Mouse (Mus musculus): ENCODE measurements around the gene Clic6.
A peak's percentile ranks its signal among the peaks of the same experiment; 100 is the strongest.

The Clic6 gene

DNA sequence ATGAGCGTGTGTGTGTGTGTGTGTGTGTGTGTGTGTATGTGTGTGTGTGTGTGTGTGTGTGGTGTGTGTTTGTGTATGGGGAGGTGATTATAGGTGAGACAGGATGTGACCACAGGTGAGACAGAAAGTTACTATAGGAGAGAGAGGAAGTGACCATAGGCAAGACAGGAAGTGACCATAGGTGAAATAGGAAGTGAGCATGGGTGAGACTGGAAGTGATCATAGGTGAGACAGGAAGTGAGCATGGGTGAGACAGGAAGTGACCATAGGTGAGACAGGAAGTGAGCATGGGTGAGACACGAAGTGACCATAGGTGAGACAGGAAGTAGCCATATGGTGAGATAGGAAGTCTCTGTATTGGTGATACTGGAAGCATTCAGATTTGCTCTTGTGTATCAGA is 49.7 kb downstream of the Clic6 start:
- DNase-seq = no peak

DNA sequence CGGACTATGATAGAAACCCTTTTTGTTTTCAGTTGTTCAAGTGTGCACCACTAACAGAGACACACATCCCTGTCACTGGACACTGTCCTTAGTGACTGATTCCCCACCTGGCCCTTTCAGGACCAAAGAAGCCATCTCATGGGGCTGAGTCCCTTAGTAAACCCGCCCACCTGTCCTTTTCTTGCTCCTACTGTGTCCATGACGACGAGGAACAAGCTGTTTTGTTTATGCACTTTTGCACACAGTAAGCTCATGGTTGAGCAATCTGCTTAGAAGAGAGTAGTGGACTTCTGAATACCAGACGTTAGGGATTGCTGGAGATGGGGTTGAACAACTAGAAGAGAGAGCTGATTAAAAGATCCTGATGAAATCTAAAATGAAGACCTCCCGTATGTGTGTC is 52.8 kb downstream of the Clic6 start:
- no peak for DNase-seq

DNA sequence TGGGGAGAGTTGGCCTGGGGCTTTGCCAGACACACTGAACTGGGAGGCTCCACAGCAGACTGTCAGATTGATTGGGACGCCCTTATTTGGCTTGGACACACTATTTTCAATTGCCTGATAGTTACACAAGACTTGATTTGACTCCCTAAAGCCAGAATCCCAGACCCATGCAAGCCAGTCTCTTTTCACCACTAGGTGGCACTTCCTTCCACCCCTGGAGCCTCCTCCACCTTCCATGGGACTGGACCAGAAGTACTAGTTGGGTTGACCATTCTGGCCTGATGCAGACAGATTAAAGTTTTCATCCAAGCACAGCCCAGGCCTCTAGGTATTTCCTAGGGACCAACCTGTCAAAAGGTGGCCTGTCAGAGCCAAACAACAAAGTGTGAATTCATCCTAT is 58.7 kb downstream of the Clic6 start:
- DNase-seq = no peak

DNA sequence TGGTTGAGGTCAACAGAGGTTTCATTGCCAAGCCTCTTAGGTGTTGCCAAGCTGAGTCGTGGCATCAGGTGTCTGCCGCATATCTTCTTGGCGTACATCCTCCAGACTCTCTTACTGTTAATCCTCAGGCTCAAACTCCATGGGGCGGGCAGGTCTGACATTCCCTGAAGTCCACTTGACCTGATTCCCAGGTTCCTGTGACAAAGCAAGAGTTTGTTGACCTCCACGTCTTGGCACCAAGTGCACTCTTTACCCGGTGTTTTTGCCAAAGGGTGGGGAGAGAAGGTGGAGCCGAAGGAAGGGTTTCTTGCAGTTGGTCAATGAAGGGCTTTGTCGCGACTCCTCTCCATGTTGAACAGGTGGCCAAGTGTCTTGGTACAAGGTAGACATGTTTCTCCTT is 63.1 kb downstream of the Clic6 start:
- DNase-seq = no peak

DNA sequence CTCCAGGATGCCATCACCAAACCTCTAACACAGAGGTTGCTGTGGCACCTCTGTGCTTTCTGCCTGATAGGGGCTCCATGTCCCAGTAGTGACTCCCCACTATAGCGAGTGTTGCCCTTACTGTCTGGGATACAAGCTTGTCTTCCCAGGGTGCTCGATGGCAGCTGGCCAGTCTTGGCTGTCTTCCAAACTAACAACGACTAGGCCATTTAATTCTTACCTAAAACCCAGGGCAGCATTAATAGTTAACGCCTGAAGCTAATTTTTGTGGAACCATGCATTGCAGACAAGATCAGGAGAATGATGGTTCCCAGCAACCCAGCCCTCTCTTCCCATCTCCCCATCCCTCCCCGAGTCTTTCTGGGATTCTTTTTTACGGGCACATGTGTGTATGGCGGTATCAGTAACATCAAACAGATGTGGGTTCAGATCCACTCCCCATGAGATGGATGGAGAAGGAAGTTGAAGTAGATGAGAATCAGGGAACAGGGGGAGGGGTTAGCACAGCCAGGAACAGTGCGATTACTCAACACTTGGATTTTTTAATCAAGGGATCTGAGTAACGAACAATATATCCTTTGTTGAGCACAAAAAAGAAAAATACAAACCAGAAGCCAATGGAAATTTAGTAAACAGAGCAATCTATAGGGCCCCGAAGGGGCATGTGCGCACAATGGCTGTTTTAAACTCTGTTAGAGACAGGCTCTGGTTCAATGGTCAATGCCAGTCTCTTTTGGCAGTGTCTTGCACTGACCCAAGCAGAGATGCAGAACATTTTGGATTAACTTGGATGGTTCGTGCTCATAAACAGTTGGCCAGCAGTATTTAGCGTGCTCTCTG is 66.0 kb downstream of the Clic6 start:
- no peak for DNase-seq

DNA sequence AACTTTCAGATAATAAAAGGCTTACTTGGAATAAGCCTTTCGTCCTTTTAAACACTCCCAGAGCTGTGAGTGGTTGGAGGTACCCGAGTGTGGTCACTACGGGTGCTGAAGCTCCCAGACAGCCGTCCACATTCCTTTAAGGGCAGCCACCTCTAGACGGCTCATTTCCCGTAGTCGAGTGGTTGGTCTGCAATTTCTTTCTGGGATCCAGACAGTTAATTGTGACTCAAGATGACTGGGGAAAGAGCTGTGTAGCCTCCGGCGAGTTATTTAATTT is 66.5 kb downstream of the Clic6 start:
- DNase-seq = no peak

DNA sequence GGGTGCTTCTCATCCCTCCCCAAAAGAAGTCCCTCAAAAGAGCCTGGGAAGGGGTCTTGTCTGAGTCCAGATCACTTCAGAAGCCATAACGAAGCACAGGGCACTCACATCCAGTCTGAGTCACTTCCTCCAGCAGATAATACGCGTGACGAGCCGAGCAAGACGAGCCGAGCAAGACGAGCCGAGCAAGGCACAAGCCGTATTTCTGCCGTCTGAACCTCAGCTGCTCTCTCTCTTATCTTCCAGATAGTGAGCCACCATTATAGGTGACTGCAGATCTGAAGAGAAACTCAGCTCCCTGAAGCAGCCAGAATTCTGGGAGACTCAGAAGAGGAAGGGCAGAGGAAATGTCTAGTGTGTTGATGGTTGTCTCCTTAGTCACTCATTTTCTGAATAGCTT is 67.3 kb downstream of the Clic6 start:
- DNase-seq = no peak

DNA sequence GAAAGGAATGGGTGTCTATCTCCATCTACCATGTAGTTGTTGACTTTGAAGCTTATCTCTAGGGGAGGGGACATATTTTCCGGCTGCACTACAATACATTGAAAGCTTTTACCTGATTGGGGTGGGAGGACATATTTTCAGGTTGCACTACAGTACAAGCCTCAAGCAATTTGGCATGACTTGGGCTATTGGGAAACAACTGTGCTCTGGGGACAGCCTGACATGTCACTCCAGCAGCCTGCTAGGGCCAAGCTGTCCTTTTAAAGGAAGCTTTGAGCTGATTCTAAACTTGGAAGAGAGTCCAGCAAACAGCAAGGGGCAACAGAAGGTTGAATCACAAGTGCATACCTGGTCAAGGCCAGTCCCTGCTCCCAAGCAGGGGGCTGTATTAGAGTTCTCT is 69.5 kb downstream of the Clic6 start:
- DNase-seq = no peak

DNA sequence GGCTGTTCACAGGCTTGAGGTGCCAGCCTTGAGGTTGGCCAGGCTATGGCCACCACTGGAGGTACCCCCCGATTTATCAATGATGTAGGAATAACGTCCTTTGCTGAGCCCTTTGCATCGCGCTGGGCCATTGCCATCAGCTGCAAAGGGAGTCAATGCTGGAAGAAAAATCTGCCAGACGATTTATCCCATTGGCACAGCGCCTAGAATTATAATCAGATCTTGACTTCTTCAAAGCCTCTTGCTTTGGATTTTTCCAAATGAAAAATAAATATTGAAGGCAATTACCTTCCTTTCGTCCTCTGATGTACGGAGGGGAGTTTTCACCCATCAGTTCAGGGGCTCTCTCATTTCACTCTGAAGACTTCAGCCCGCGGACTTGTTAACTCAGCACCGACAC is 79.8 kb downstream of the Clic6 start:
- DNase-seq = no peak

DNA sequence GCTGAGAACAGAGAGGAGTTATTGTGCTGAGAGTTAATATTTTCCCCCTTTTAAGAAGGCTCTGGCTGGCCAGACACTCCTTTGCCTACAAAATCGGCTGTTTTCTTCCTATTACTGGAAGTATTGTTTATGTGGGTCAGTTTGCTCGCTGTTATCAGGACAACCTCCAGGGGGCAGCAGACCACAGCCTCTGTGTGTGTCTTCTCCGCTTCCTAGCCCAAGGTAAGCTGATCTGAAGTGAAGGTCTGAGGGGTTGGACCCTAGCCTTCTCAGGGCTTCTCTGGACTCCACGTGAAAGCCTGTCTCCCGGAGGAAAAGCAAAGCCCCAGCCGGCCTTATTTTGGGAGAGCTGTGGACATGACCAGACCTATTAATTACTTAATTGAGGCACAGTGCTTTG is 80.2 kb downstream of the Clic6 start:
- DNase-seq = peak; percentile 73

DNA sequence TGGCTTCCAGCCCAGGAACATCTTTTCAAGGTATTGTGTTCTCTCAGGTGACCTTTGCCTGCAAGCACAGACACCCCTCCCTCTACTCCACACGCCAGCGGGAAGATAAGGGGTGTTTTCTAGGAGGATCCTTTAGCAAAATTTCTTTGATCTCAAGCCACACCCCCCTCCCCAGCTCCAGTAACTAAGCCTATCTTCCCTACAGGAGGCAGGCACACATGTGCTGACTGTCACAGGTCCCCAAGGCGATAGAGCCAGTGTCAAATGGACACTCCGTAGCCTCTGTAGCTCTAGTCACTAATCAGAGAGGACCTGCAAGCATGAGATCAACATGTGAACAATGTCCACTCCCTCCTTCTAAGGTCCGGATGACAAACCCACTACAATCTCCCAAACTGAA is 80.6 kb downstream of the Clic6 start:
- DNase-seq = no peak

DNA sequence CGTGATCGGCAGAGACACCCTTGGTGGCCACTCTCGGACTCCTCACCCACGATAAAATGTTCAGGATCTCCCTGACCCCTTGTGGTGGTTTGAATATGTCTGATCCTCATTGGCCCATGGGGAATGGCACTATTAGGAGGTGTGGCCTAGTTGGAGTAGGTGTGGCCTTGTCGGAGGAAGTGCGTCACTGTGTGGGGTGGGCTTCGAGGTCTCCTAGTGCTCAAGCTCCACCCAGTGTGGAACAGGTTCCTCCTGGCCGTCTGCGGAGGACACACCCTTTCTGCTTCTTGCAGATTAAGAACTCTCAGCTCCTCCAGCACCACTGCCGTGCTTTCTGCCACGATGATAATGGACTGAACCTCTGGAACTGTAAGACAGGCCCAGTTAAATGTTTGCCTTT is 85.7 kb downstream of the Clic6 start:
- DNase-seq = no peak

DNA sequence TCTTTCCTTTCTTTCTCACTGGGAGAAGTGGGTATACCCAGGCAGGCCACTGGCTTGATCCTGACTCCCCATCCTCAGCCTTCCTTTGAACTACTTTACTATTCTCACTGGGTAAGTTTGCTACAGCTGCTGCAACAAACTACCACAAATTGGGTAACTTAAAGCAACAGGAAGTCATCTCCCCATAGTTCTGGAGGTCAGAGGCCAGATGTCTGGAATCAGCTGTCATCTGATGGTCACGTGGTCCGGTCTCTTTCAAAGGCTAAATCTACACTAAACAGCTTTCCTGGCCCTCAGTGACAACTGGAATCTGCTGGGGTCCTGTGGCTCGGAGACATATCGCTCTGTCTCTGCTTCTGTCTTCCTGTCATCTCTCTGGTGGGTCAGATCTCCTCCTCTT is 87.7 kb downstream of the Clic6 start:
- DNase-seq = peak; percentile 44

DNA sequence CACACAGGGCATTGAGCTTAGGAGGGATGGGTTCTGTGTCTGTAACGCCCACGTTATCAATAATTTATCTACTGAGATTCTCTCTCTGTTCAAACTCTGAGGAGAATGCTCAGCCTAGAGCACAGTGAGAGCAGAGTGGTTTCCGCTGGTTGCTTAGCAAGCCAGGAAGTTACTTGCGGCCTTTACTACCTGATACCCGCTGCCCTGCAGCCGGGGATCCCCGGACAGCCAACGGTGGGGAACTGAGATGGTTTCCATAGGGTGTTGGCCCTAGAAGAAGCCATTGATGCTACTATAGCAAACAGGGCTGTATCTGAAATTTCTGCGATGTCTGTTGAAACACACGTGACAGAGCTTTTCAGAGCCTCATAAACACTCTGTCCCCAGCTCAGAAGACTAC is 90.3 kb downstream of the Clic6 start:
- DNase-seq = no peak

DNA sequence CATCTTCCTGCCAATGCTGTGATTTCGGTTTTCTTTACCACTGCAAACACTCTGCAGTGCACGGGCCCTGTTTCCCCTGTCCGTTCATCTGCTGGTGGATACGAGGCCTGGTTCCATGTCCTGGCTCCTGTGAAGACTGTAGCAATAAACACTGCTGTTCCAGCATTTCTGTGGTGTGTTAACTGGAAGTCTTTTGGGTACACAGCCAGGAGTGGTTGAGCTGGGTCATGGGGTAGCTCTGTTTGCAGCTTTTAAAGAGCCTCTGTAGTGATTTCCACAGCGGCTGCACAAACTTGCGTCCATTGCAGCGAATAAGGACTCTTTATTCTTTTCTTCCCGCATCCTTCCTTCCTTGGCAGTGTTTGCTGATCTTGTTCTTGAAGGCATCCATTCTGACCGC is 91.8 kb downstream of the Clic6 start:
- no peak for DNase-seq

DNA sequence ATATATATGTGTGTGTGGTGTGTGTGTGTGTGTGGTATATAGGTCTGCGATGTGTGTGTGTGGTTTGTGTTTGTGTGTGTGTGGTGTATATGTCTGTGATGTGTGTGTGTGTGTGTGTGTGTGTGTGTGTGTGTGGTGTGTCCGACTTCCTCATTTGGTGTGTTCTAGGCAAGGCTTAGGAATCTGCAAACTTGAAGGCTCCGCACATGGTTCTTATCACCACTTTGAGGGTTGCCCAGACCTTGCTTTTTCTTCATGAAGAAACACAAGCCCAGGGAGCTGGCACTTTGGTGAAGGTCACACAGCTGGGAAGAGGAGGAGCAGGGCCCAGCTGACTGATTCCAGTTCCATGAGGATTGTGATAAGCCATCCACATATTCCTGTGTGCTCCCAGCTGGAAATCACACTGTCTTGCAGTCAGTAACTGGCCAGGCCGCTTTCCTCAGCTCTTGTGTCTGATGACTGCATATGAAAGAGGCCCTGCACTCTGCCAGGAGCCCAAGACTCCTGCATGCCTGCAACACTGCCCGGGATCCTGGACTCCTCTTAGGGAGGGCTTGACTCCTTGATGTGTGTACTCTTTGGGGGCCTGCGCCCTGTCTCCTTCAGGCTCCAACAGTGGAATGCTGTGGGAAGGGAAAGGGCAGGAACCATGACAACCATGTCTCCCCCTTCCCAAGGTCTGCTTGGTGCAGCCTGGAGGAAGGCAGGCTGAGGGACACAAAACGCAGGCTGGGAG is 93.5 kb downstream of the Clic6 start:
- no peak for DNase-seq

DNA sequence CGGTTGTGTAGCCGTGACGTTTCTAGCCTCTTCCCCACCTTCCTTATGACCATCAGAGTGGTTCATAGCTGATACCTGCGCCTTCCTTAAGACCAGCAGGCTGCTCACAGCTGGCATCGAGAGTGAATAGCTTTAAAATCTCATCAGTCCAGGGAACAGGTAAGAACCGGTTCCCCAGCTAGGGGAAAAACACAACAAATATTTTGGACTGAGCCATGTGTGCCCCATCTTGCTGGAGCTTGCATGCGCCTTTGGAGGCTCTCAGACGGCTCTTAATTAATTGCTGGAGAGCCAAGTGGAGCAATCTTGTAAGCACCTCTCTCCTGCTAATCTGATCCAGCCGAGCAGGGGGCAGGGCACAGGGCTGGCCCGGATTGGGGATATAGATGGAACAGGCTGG is 95.4 kb downstream of the Clic6 start:
- no peak for DNase-seq

DNA sequence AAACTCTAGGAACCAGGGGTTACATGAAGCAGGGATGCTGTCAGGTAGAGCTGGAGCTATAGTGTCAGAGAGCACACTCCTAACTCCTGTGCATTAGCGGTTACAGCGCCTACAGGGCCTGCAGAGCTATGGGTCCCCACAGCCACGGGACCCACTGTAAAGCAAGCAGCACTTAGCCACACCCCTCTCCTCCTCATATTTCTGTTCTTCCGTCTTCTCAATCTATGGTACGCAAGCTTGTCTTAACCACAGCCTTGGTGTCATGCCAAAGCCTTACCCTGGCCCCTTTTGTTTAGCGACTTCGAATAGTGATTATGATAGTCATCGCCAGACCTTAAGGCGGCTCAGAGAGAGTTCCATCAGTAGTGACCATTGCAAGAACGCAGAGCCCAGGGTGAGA is 96.2 kb downstream of the Clic6 start:
- no peak for DNase-seq

DNA sequence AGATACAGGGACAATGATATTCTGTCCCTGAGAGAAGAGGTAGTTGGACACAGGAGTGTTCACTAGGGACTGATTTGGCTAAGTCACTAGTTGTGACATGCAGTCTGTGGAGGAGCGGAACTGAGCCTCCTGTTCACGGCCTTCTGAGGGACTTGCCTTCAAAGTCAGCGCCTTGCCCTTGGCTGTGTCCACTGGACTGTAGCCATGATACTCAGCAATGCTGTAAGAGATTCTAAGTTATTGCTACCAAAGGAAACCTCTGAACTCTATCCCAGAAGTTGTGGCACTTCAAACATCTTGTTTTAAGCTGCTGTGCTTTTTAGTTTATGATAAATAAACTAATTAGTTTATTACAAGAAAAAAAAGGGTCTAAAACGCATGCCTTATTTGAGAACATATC is 102.3 kb downstream of the Clic6 start:
- no peak for DNase-seq

Data from layer of hippocampus, adult 9-11 months (tissue).